Mouse (Mus musculus): ENCODE measurements around the gene Rad9b. TPM values are rescaled to one million over a fixed set of nuclear protein-coding genes. Genes with fewer than 3 reads are reported as not detected.

The Rad9b gene
- polyA plus RNA-seq, 1 experiment from 2014 or later, result 2.6 TPM

GRCm38 (mm10) chr5:122392227-122393004, 38.4 kb upstream of the Rad9b start:
- peaks cover 24% of the 10 kb centered on the region for H3K36me3 ChIP-seq (replicated peaks)
- no peaks in the 10 kb centered on the region for H3K27me3 ChIP-seq
- H3K27ac ChIP-seq (replicated peaks), result peak overlapping the region; percentile 84
- peak; percentile 42 for ATAC-seq (ENCODE audit: insufficient read depth)
- peak overlapping the region; percentile 86 for H3K9ac ChIP-seq
- peak overlapping the region; percentile 80 for H3K4me3 ChIP-seq (replicated peaks)
- H3K9me3 ChIP-seq (replicated peaks), result no peaks in the 10 kb centered on the region
- WGBS (ENCODE audit: insufficient replicate concordance), result 3% methylated on average over 19 of the region's 19 CpGs
- peaks cover 31% of the 10 kb centered on the region for H3K4me1 ChIP-seq (replicated peaks)
- H3K4me2 ChIP-seq, result peak overlapping the region; percentile 82

DNA sequence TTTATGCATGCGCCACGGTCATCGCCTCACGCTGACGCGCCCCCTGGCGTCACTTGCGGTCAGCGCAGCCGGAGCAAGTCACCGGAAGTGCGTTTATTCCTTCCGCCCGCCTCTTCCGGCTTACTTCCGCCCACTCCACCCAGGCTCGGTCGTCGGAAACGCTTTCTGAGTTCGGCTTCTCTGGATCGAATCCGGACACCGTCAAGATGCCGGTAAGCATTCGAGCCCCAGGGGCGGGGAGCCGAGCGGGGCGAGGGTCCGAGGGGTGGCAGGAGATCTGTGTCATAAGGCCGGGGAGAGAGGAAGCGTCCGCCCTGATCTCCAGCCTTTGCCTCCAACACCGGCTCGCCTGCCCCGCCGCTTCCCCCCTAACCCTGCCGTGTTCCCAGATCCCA, 37.8 kb upstream of the Rad9b start, which contains the start of gene Arpc3:
TSS of gene Arpc3 (plus strand) at position 93 of the 395 bp plus-strand sequence.
- ATAC-seq (ENCODE audit: insufficient read depth), result peak; percentile 76
- no peaks in the 10 kb centered on the region for H3K9me3 ChIP-seq (replicated peaks)
- H3K4me3 ChIP-seq (replicated peaks), result peak within 1 kb of the TSS; percentile 80
- H3K4me2 ChIP-seq, result peak within 1 kb of the TSS; percentile 82
- peak within 1 kb of the TSS; percentile 84 for H3K27ac ChIP-seq (replicated peaks)
- peaks cover 17% of the 10 kb centered on the region for H3K36me3 ChIP-seq (replicated peaks)
- no peaks in the 10 kb centered on the region for H3K27me3 ChIP-seq
- H3K9ac ChIP-seq, result peak within 1 kb of the TSS; percentile 86
- H3K4me1 ChIP-seq (replicated peaks), result peaks cover 31% of the 10 kb centered on the region
- WGBS (ENCODE audit: insufficient replicate concordance), result under 1% methylated on average over 39 of the region's 39 CpGs

DNA sequence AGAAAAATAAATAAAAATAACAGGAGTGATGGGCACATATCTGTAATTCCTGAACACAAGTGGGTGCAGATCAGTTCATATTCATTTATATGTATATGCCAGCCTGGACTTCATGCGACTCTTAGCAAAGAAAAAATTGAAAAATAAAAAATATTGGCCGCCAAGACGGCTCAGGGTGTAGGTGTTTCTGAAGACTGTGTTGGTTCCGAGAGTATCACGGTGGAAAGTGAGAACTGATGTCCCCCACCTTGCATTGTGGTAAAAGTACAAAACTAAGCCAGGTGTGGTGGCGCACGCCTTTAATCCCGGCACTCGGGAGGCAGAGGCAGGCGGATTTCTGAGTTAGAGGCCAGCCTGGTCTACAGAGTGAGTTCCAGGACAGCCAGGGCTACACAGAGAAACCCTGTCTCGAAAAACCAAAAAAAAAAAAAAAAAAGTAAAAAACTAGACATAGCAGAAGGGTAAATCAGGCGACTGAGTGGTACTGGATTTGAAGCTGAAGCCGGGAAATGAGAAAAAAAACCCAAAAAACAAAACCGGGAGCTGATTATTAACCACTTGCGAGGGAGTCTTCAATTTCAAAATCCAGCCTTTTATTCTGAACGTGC, 37.2 kb upstream of the Rad9b start:
- Histone ChIP-seq H3K27me3 (no peaks in the 10 kb centered on the region), H3K36me3 (replicated peaks) (peaks cover 13% of the 10 kb centered on the region), H3K4me1 (replicated peaks) (peaks cover 28% of the 10 kb centered on the region), H3K9ac (no peak overlapping the region), H3K4me3 (replicated peaks) (peak overlapping the region; percentile 80), H3K4me2 (peak overlapping the region; percentile 56), H3K9me3 (replicated peaks) (no peaks in the 10 kb centered on the region), H3K27ac (replicated peaks) (peak overlapping the region; percentile 84; the same call in 1 of the 2 replicates)
- WGBS (ENCODE audit: insufficient replicate concordance), result 50% methylated on average over 16 of the region's 16 CpGs
- ATAC-seq (ENCODE audit: insufficient read depth), result no peak

GRCm38 (mm10) chr5:122390671-122391070, 36.6 kb upstream of the Rad9b start:
- no peak for ATAC-seq (ENCODE audit: insufficient read depth)
- H3K9me3 ChIP-seq (replicated peaks), result no peaks in the 10 kb centered on the region
- H3K27ac ChIP-seq (replicated peaks), result no peak overlapping the region
- no peak overlapping the region for H3K4me2 ChIP-seq
- H3K36me3 ChIP-seq (replicated peaks), result peaks cover 13% of the 10 kb centered on the region
- H3K27me3 ChIP-seq, result no peaks in the 10 kb centered on the region
- H3K4me3 ChIP-seq (replicated peaks), result no peak overlapping the region
- H3K9ac ChIP-seq, result no peak overlapping the region
- H3K4me1 ChIP-seq (replicated peaks), result peaks cover 28% of the 10 kb centered on the region

- Histone ChIP-seq H3K9me3 (replicated peaks) (no peaks in the 10 kb centered on the region), H3K36me3 (replicated peaks) (peaks cover 10% of the 10 kb centered on the region), H3K4me3 (replicated peaks) (no peak overlapping the region), H3K27ac (replicated peaks) (no peak overlapping the region), H3K27me3 (no peaks in the 10 kb centered on the region), H3K4me2 (no peak overlapping the region), H3K9ac (no peak overlapping the region), H3K4me1 (replicated peaks) (peaks cover 24% of the 10 kb centered on the region)
- 80% methylated on average over 5 of the region's 5 CpGs for WGBS (ENCODE audit: insufficient replicate concordance)
- ATAC-seq (ENCODE audit: insufficient read depth), result no peak
Observed at GRCm38 (mm10) chr5:122390006-122390405, 36.0 kb upstream of the Rad9b start.

- ATAC-seq (ENCODE audit: insufficient read depth), result peak; percentile 25; the same call in 1 of the 2 replicates
- no peak overlapping the region for H3K27ac ChIP-seq (replicated peaks)
- no peak overlapping the region for H3K9ac ChIP-seq
- 46% methylated on average over 11 of the region's 11 CpGs for WGBS (ENCODE audit: insufficient replicate concordance)
- no peak overlapping the region for H3K4me2 ChIP-seq
- no peaks in the 10 kb centered on the region for H3K27me3 ChIP-seq
- H3K4me3 ChIP-seq (replicated peaks), result no peak overlapping the region
- 0 out of 2 replicates have a peak, but pooled peaks cover 4% of the 10 kb centered on the region for H3K4me1 ChIP-seq (replicated peaks)
- H3K9me3 ChIP-seq (replicated peaks), result no peaks in the 10 kb centered on the region
- H3K36me3 ChIP-seq (replicated peaks), result peaks cover 56% of the 10 kb centered on the region
Observed at GRCm38 (mm10) chr5:122379374-122380155, 25.5 kb upstream of the Rad9b start.

DNA sequence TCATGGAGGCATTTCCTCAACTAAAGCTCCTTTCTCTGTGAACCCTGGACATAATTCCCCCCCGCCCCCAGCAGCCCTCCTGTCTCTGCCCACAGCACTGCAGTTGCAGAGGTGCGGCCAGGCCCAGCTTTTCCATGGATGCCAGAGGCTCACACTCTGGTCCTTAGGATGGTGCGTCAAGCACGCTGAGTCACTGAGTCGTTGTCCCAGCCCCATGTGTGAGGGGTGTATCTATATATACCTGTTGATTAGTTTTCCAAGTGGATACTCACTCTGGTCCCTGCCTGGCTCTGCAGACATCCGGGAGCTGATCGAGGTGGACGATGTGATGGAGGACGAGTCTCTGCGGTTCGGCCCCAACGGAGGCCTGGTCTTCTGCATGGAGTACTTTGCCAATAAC, 24.1 kb upstream of the Rad9b start:
- WGBS (ENCODE audit: insufficient replicate concordance), result 85% methylated on average over 12 of the region's 12 CpGs
- ATAC-seq (ENCODE audit: insufficient read depth), result no peak
- Histone ChIP-seq H3K27me3 (no peaks in the 10 kb centered on the region), H3K4me3 (replicated peaks) (no peak overlapping the region), H3K9me3 (replicated peaks) (no peaks in the 10 kb centered on the region), H3K9ac (no peak overlapping the region), H3K4me1 (replicated peaks) (peaks cover 13% of the 10 kb centered on the region), H3K36me3 (replicated peaks) (peaks cover 64% of the 10 kb centered on the region), H3K27ac (replicated peaks) (no peak overlapping the region), H3K4me2 (no peak overlapping the region)

DNA sequence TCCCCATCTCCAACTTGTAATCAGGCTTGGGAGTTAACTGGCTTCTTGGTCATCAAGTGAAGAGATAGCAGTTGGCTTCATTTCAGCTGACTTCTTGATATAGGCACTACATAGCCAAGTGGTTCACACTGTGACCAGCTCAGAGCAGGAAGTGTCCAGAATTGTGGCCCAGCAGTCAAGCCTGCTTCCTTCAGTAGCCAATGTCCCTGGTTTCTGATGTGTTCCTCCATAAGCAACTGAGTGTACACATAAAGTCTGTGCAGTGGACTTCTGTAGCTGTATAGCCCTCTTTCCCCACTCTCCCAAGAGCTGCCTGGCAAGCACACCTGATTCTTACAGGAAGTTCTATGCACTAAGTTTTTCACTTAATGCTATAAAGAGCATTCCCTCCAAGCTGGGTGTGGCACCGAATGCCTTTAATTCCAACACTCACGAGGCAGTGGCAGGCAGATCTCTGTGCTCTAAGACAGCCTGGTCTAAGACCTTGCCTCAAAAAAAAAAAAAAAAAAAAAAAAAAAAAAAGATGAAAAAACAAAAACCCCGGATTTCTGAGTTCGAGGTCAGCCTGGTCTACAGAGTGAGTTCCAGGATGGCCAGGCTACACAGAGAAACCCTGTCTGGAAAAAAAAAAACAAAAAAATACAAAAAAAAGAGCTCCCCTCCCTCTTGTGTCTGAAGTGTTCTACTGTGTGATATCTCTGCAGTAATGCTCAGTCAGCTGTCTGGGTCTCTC, 23.2 kb upstream of the Rad9b start:
- no peak overlapping the region for H3K27ac ChIP-seq (replicated peaks)
- H3K4me2 ChIP-seq, result no peak overlapping the region
- no peak overlapping the region for H3K9ac ChIP-seq
- H3K36me3 ChIP-seq (replicated peaks), result peaks cover 57% of the 10 kb centered on the region
- H3K9me3 ChIP-seq (replicated peaks), result no peaks in the 10 kb centered on the region
- no peaks in the 10 kb centered on the region for H3K27me3 ChIP-seq
- H3K4me1 ChIP-seq (replicated peaks), result peaks cover 17% of the 10 kb centered on the region
- H3K4me3 ChIP-seq (replicated peaks), result no peak overlapping the region
- ATAC-seq (ENCODE audit: insufficient read depth), result no peak
- WGBS (ENCODE audit: insufficient replicate concordance), result 81% methylated on average over 4 of the region's 4 CpGs

DNA sequence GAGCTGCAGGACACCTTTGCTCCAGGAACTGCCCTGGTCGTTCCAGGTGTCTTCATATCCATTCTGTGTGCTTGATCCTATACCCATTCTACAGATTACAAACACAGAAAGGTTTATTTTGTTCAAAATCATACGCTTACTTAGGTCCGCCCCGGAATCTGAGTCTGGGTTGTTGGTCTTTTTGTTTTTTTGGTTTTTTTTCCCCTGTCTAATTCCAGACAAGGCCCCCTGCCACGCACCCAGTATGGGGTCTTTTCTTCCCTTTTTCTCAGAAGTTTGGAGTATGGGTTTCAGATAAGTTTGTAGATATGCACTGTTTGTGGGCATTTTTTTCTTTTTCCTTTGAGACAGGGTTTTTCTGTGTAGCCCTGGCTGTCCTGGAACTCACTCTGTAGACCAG, 18.8 kb upstream of the Rad9b start:
- H3K9me3 ChIP-seq (replicated peaks), result no peaks in the 10 kb centered on the region
- no peaks in the 10 kb centered on the region for H3K27me3 ChIP-seq
- H3K36me3 ChIP-seq (replicated peaks), result peaks cover 33% of the 10 kb centered on the region
- peak overlapping the region; percentile 97 for H3K27ac ChIP-seq (replicated peaks)
- WGBS (ENCODE audit: insufficient replicate concordance), result 2% methylated on average over 5 of the region's 5 CpGs
- H3K4me1 ChIP-seq (replicated peaks), result peaks cover 27% of the 10 kb centered on the region
- H3K9ac ChIP-seq, result peak overlapping the region; percentile 74
- ATAC-seq (ENCODE audit: insufficient read depth), result no peak
- peak overlapping the region; percentile 75 for H3K4me2 ChIP-seq
- H3K4me3 ChIP-seq (replicated peaks), result peak overlapping the region; percentile 90

GRCm38 (mm10) chr5:122372192-122372769, 18.2 kb upstream of the Rad9b start, which contains the start of gene Fam216a:
Gene Fam216a, minus strand, starts transcription at chr5:122372364.
- peak within 1 kb of the TSS; percentile 90 for H3K4me3 ChIP-seq (replicated peaks)
- peak within 1 kb of the TSS; percentile 97 for H3K27ac ChIP-seq (replicated peaks)
- H3K36me3 ChIP-seq (replicated peaks), result peaks cover 39% of the 10 kb centered on the region
- WGBS (ENCODE audit: insufficient replicate concordance), result under 1% methylated on average over 53 of the region's 53 CpGs
- no peaks in the 10 kb centered on the region for H3K9me3 ChIP-seq (replicated peaks)
- peaks cover 27% of the 10 kb centered on the region for H3K4me1 ChIP-seq (replicated peaks)
- ATAC-seq (ENCODE audit: insufficient read depth), result peak; percentile 93
- H3K4me2 ChIP-seq, result peak within 1 kb of the TSS; percentile 86
- no peaks in the 10 kb centered on the region for H3K27me3 ChIP-seq
- peak within 1 kb of the TSS; percentile 82 for H3K9ac ChIP-seq

Data from liver, embryonic 15.5 days (tissue).